Mouse (Mus musculus): ENCODE measurements around the gene Masp2. TPM values are rescaled to one million over a fixed set of nuclear protein-coding genes. Genes with fewer than 3 reads are reported as not detected.
A peak's percentile ranks its signal among the peaks of the same experiment; 100 is the strongest.

The Masp2 gene
- polyA plus RNA-seq, 1 experiment from 2014 or later: 0.44 TPM

- H3K4me3 ChIP-seq (ENCODE audit: low read length): no peak overlapping the region
- 72% methylated on average over 5 of the region's 5 CpGs for WGBS
- H3K4me2 ChIP-seq (ENCODE audit: low read depth, low read length): no peak overlapping the region
These were observed 38.8 kb downstream of the Masp2 start for GRCm38 (mm10) chr4:148641121-148641520.

DNA sequence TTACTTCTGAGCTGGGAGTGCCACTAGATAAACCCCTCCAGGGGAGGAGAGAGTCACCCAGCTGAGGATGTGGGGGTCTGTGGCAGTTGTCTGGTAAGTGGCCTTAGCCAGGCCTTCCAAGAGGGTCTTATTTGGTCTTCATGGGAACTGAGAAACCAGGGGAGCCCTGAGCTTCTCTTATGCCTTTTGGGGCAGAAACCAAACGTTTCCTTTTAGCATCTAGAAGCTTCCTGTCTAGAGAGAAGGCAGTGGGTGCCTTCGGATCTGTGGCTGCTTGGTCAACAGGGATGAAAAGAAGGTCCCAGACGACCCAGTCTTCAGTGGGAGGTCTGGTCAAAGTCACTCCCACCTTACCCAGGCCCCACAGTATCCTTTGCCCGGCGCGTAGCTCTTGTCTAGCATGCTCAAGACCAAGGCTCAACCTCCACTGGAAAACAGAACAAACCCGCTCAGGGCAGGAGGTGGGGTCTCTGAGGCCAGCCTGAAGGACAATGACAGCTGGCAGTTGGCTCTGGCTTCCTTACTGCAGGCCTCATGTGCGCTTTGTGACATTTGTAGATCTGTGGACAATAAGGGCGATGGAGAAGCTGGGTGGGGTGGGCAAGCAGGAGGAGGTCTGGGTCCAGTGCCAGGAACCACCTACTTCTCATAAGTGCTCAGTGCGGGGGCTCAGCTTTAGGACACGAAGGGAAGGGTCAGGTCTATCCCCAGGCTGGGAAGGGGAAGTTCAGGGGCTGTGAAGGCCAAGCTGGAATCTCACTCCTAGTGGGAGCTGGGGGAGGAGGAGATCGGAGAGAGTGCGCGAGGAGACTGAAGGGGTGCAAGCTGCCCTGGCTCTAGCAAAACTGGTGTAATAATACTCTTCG is 41.2 kb downstream of the Masp2 start, which contains the start of gene Gm572:
Gene Gm572 (plus strand): TSS at position 27 of the 866 bp plus-strand sequence.
- peak within 1 kb of the TSS; percentile 25 for H3K4me3 ChIP-seq (ENCODE audit: low read length)
- peak; percentile 49 for ATAC-seq (ENCODE audit: low read depth)
- WGBS: 47% methylated on average over 15 of the region's 15 CpGs

More at GRCm38 (mm10) chr4:148641121-148641520, 38.8 kb downstream of the Masp2 start:
- Histone ChIP-seq H3K27ac (ENCODE audit: low read length) (no peak overlapping the region), H3K9ac (ENCODE audit: low read length) (no peak overlapping the region), H3K27me3 (ENCODE audit: control insufficient read depth, insufficient read depth, low read depth, low read length) (no peaks in the 10 kb centered on the region), H3K9me3 (ENCODE audit: control insufficient read depth, low read length) (no peaks in the 10 kb centered on the region), H3K36me3 (ENCODE audit: control insufficient read depth, insufficient read depth, low read length) (no peaks in the 10 kb centered on the region), H3K4me1 (replicated peaks; ENCODE audit: control insufficient read depth, insufficient read depth, low read length) (peaks cover 4% of the 10 kb centered on the region)
- peak; percentile 19; the same call in 1 of the 2 replicates for ATAC-seq (ENCODE audit: low read depth)

DNA sequence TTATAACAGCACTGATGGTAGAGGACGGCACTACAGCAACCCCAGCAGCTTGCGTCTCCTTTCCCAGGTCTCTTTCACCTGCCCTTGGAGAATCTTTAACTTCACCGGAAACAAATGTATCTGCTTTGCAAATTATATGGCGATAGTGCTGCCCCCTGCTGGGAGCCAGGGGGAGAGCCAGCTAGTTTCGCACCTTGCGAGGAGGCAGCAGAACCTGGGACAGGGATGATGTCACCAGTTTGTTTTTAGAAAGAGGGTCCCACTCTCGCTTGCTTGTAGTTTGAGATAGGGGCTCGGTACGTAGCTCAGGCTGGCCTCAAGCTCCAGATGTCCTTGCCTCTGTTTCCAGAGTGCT is 41.8 kb downstream of the Masp2 start:
- Histone ChIP-seq H3K36me3 (ENCODE audit: control insufficient read depth, insufficient read depth, low read length) (no peaks in the 10 kb centered on the region), H3K27me3 (ENCODE audit: control insufficient read depth, insufficient read depth, low read depth, low read length) (no peaks in the 10 kb centered on the region), H3K4me2 (ENCODE audit: low read depth, low read length) (peak overlapping the region; percentile 52), H3K9ac (ENCODE audit: low read length) (peak overlapping the region; percentile 50), H3K9me3 (ENCODE audit: control insufficient read depth, low read length) (no peaks in the 10 kb centered on the region), H3K4me1 (replicated peaks; ENCODE audit: control insufficient read depth, insufficient read depth, low read length) (peaks cover 4% of the 10 kb centered on the region; the same call in 1 of the 2 replicates), H3K4me3 (ENCODE audit: low read length) (peak overlapping the region; percentile 25), H3K27ac (ENCODE audit: low read length) (0 out of 2 replicates have a peak overlapping the region, but pooled peaks have one; percentile 9)
- peak; percentile 41; the same call in 1 of the 2 replicates for ATAC-seq (ENCODE audit: low read depth)
- 4% methylated on average over 9 of the region's 9 CpGs for WGBS

More for the DNA sequence above, 41.2 kb downstream of the Masp2 start, which contains the start of gene Gm572:
- H3K27ac ChIP-seq (ENCODE audit: low read length): peak within 1 kb of the TSS; percentile 9; the same call in 1 of the 2 replicates
- H3K9me3 ChIP-seq (ENCODE audit: control insufficient read depth, low read length): no peaks in the 10 kb centered on the region
- no peaks in the 10 kb centered on the region for H3K27me3 ChIP-seq (ENCODE audit: control insufficient read depth, insufficient read depth, low read depth, low read length)
- H3K36me3 ChIP-seq (ENCODE audit: control insufficient read depth, insufficient read depth, low read length): no peaks in the 10 kb centered on the region
- H3K4me1 ChIP-seq (replicated peaks; ENCODE audit: control insufficient read depth, insufficient read depth, low read length): peaks cover 4% of the 10 kb centered on the region; the same call in 1 of the 2 replicates
- H3K4me2 ChIP-seq (ENCODE audit: low read depth, low read length): peak within 1 kb of the TSS; percentile 52
- H3K9ac ChIP-seq (ENCODE audit: low read length): peak within 1 kb of the TSS; percentile 50

DNA sequence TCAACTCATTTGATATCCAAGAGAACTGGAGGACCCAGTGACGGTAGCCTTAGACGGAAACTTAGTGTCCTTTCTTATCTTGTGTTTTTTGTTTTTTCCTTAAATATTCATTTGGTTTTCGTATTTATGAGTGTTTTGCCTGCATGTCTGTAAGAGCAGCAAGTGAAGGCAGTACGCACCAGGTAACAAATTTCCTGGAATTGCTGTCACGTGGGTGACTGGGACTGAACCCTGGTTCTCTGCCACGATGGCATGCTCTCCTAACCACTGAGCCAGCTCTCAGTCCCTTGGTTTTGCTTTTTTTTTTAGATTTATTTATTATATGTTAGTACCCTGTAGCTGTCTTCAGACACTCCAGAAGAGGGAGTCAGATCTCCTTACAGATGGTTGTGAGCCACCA is 42.6 kb downstream of the Masp2 start:
- Histone ChIP-seq H3K4me3 (ENCODE audit: low read length) (no peak overlapping the region), H3K27ac (ENCODE audit: low read length) (no peak overlapping the region), H3K4me2 (ENCODE audit: low read depth, low read length) (no peak overlapping the region), H3K9me3 (ENCODE audit: control insufficient read depth, low read length) (no peaks in the 10 kb centered on the region), H3K4me1 (replicated peaks; ENCODE audit: control insufficient read depth, insufficient read depth, low read length) (peaks cover 4% of the 10 kb centered on the region; the same call in 1 of the 2 replicates), H3K36me3 (ENCODE audit: control insufficient read depth, insufficient read depth, low read length) (no peaks in the 10 kb centered on the region), H3K9ac (ENCODE audit: low read length) (no peak overlapping the region), H3K27me3 (ENCODE audit: control insufficient read depth, insufficient read depth, low read depth, low read length) (no peaks in the 10 kb centered on the region)
- ATAC-seq (ENCODE audit: low read depth): no peak
- 81% methylated on average over 6 of the region's 6 CpGs for WGBS

GRCm38 (mm10) chr4:148646616-148647015 is 44.3 kb downstream of the Masp2 start:
- H3K9ac ChIP-seq (ENCODE audit: low read length): no peak overlapping the region
- 33% methylated on average over 11 of the region's 11 CpGs for WGBS
- no peaks in the 10 kb centered on the region for H3K9me3 ChIP-seq (ENCODE audit: control insufficient read depth, low read length)
- H3K27ac ChIP-seq (ENCODE audit: low read length): no peak overlapping the region
- no peaks in the 10 kb centered on the region for H3K36me3 ChIP-seq (ENCODE audit: control insufficient read depth, insufficient read depth, low read length)
- no peak overlapping the region for H3K4me3 ChIP-seq (ENCODE audit: low read length)
- no peaks in the 10 kb centered on the region for H3K27me3 ChIP-seq (ENCODE audit: control insufficient read depth, insufficient read depth, low read depth, low read length)
- no peak for ATAC-seq (ENCODE audit: low read depth)
- H3K4me1 ChIP-seq (replicated peaks; ENCODE audit: control insufficient read depth, insufficient read depth, low read length): peaks cover 4% of the 10 kb centered on the region; the same call in 1 of the 2 replicates
- H3K4me2 ChIP-seq (ENCODE audit: low read depth, low read length): no peak overlapping the region

DNA sequence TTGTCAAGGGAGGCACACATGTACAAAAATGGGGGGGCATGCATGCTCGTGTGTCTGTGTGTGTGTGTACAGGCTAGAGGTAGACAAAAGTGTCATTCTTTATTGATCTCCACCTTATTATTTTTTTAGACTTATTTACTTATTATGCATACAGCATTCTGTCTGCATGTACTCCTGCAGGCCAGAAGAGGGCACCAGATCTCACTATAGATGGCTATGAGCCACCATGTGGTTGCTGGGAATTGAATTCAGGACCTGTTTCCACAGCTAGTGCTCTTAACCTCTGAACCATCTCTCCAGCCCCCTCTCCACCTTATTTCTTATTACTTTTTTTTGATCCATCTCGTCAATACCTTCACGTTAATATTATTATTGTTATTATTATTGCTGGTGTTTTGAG is 47.0 kb downstream of the Masp2 start:
- H3K9me3 ChIP-seq (ENCODE audit: control insufficient read depth, low read length): no peaks in the 10 kb centered on the region; the same call in 1 of the 2 replicates
- no peak overlapping the region for H3K4me3 ChIP-seq (ENCODE audit: low read length)
- ATAC-seq (ENCODE audit: low read depth): no peak
- no peak overlapping the region for H3K9ac ChIP-seq (ENCODE audit: low read length)
- H3K27me3 ChIP-seq (ENCODE audit: control insufficient read depth, insufficient read depth, low read depth, low read length): no peaks in the 10 kb centered on the region
- no peaks in the 10 kb centered on the region for H3K36me3 ChIP-seq (ENCODE audit: control insufficient read depth, insufficient read depth, low read length)
- H3K27ac ChIP-seq (ENCODE audit: low read length): no peak overlapping the region
- no peaks in the 10 kb centered on the region for H3K4me1 ChIP-seq (replicated peaks; ENCODE audit: control insufficient read depth, insufficient read depth, low read length)
- no peak overlapping the region for H3K4me2 ChIP-seq (ENCODE audit: low read depth, low read length)
- whole genome bisulfite sequencing: 53% methylated on average over 3 of the region's 3 CpGs

DNA sequence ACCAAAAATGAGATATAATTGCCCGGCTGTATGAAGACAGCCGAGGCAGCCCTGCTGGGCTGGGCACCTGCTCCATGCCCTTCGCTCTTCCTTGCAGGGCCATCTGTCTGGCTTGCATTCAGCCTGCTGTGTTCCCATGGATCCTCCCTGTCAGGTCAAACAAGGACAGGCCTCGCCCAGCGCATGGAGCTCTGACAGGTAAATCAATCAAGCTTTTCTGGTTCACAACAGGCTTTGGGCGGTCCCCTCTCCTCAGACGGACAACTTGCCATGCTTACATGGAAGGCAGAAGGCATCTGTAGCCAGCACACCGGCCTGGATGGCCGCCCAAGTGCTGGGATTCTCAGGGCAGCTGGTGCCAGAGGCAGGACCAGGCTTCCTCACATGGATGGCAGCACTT is 48.7 kb downstream of the Masp2 start:
- Histone ChIP-seq H3K4me3 (ENCODE audit: low read length) (no peak overlapping the region), H3K27me3 (ENCODE audit: control insufficient read depth, insufficient read depth, low read depth, low read length) (no peaks in the 10 kb centered on the region), H3K27ac (ENCODE audit: low read length) (no peak overlapping the region), H3K4me2 (ENCODE audit: low read depth, low read length) (no peak overlapping the region), H3K36me3 (ENCODE audit: control insufficient read depth, insufficient read depth, low read length) (no peaks in the 10 kb centered on the region), H3K4me1 (replicated peaks; ENCODE audit: control insufficient read depth, insufficient read depth, low read length) (no peaks in the 10 kb centered on the region), H3K9ac (ENCODE audit: low read length) (no peak overlapping the region), H3K9me3 (ENCODE audit: control insufficient read depth, low read length) (no peaks in the 10 kb centered on the region; the same call in 1 of the 2 replicates)
- 56% methylated on average over 9 of the region's 9 CpGs for WGBS
- no peak for ATAC-seq (ENCODE audit: low read depth)

- WGBS: 80% methylated on average over 18 of the region's 18 CpGs
- Histone ChIP-seq H3K27ac (ENCODE audit: low read length) (no peak overlapping the region), H3K9ac (ENCODE audit: low read length) (no peak overlapping the region), H3K9me3 (ENCODE audit: control insufficient read depth, low read length) (no peaks in the 10 kb centered on the region; the same call in 1 of the 2 replicates), H3K4me1 (replicated peaks; ENCODE audit: control insufficient read depth, insufficient read depth, low read length) (no peaks in the 10 kb centered on the region), H3K4me3 (ENCODE audit: low read length) (no peak overlapping the region), H3K27me3 (ENCODE audit: control insufficient read depth, insufficient read depth, low read depth, low read length) (no peaks in the 10 kb centered on the region), H3K36me3 (ENCODE audit: control insufficient read depth, insufficient read depth, low read length) (no peaks in the 10 kb centered on the region), H3K4me2 (ENCODE audit: low read depth, low read length) (no peak overlapping the region)
- 0 out of 2 replicates have a peak, but pooled peaks have one; percentile 26 for ATAC-seq (ENCODE audit: low read depth)
These were observed 52.5 kb downstream of the Masp2 start for GRCm38 (mm10) chr4:148654701-148655398.

All from lung, embryonic 16.5 days (tissue).